Mouse (Mus musculus) liver, embryonic 14.5 days (tissue): ENCODE measurements at regions not wholly inside any gene's neighbourhood (a gene's known extent, or its start where the extent isn't known, plus 50 kb on each side); places are given as distances from the start of the nearest gene placed in this dataset.

Experiments
- CTCF ChIP-seq: IDR thresholded peaks from 2 replicates; pipeline ENCODE4 v1.5.1; 2016; ENCODE audit warnings: antibody characterized with exemption, low read depth, control low read depth
- EP300 ChIP-seq: IDR thresholded peaks from 2 replicates; pipeline ENCODE4 v1.6.1; 2016; ENCODE audit warnings: antibody characterized with exemption, low read depth

GRCm38 (mm10) chr12:79895975-79896374 lies 216.8 kb downstream of the Zfp36l1 start:
- no peak for TF ChIP-seq EP300
- no peak for TF ChIP-seq CTCF
